Mouse (Mus musculus): ENCODE measurements around the gene Slc22a21. TPM values are rescaled to one million over a fixed set of nuclear protein-coding genes. Genes with fewer than 3 reads are reported as not detected.

The Slc22a21 gene
- 5.6 and 6.0 TPM in 2 replicates for polyA plus RNA-seq (2015; fragmentation: Nextera tagmentation; extraction: Ambion mirVana)

- ATAC-seq (replicated peaks; ENCODE audit: low FRiP score, low read depth), result peak; percentile 97
- TF ChIP-seq CTCF (IDR thresholded peaks at IDR 0.05; ENCODE audit: low read depth), result no peak
- Histone ChIP-seq H3K4me3 (replicated peaks; ENCODE audit: low read depth, low read length) (peak within 1 kb of the TSS; percentile 60), H3K4me1 (replicated peaks; ENCODE audit: insufficient read depth, low read length) (no peaks in the 10 kb centered on the region), H3K36me3 (ENCODE audit: insufficient read depth, low read length) (no peaks in the 10 kb centered on the region), H3K9ac (ENCODE audit: low read depth, low read length) (peak within 1 kb of the TSS; percentile 74), H3K9me3 (replicated peaks; ENCODE audit: low read length) (no peaks in the 10 kb centered on the region), H3K4me2 (ENCODE audit: low read length) (peak within 1 kb of the TSS; percentile 93), H3K27me3 (ENCODE audit: insufficient read depth, low read length) (no peaks in the 10 kb centered on the region), H3K27ac (peak within 1 kb of the TSS; percentile 69)
- DNase-seq (ENCODE audit: low spot score), result peak; percentile 94
- WGBS, result 2% methylated on average over 73 of the region's 73 CpGs
Observed at GRCm38 (mm10) chr11:53979788-53980621, at the start of gene Slc22a21. Gene Slc22a21 (minus strand): TSS chr11:53980332.

GRCm38 (mm10) chr11:54028997-54029396 lies 48.9 kb upstream of the Slc22a21 start:
- TF ChIP-seq CTCF (IDR thresholded peaks at IDR 0.05; ENCODE audit: low read depth), result no peak
- H3K4me1 ChIP-seq (replicated peaks; ENCODE audit: insufficient read depth, low read length), result peaks cover 10% of the 10 kb centered on the region; the same call in 1 of the 2 replicates
- H3K9me3 ChIP-seq (replicated peaks; ENCODE audit: low read length), result no peaks in the 10 kb centered on the region
- no peaks in the 10 kb centered on the region for H3K36me3 ChIP-seq (ENCODE audit: insufficient read depth, low read length)
- no peak for ATAC-seq (replicated peaks; ENCODE audit: low FRiP score, low read depth)
- H3K4me3 ChIP-seq (replicated peaks; ENCODE audit: low read depth, low read length), result no peak overlapping the region; the same call in 1 of the 2 replicates
- peak overlapping the region; percentile 59; the same call in 1 of the 2 replicates for H3K9ac ChIP-seq (ENCODE audit: low read depth, low read length)
- H3K27ac ChIP-seq, result no peak overlapping the region; the same call in 1 of the 2 replicates
- peak overlapping the region; percentile 89 for H3K4me2 ChIP-seq (ENCODE audit: low read length)
- no peak for DNase-seq (ENCODE audit: low spot score)
- 0 out of 2 replicates have a peak, but pooled peaks cover 4% of the 10 kb centered on the region for H3K27me3 ChIP-seq (ENCODE audit: insufficient read depth, low read length)
- WGBS, result 82% methylated on average over 4 of the region's 4 CpGs

- peaks cover 10% of the 10 kb centered on the region; the same call in 1 of the 2 replicates for H3K4me1 ChIP-seq (replicated peaks; ENCODE audit: insufficient read depth, low read length)
- peak within 1 kb of the TSS; percentile 42 for H3K4me3 ChIP-seq (replicated peaks; ENCODE audit: low read depth, low read length)
- DNase-seq (ENCODE audit: low spot score) (peak; percentile 86), ATAC-seq (replicated peaks; ENCODE audit: low FRiP score, low read depth) (peak; percentile 85)
- peak; percentile 46 for TF ChIP-seq CTCF (IDR thresholded peaks at IDR 0.05; ENCODE audit: low read depth)
- no peak within 1 kb of the TSS; the same call in 1 of the 2 replicates for H3K27ac ChIP-seq
- WGBS, result 1% methylated on average over 59 of the region's 61 CpGs
- H3K4me2 ChIP-seq (ENCODE audit: low read length), result peak within 1 kb of the TSS; percentile 89
- H3K27me3 ChIP-seq (ENCODE audit: insufficient read depth, low read length), result 0 out of 2 replicates have a peak, but pooled peaks cover 4% of the 10 kb centered on the region
- H3K36me3 ChIP-seq (ENCODE audit: insufficient read depth, low read length), result no peaks in the 10 kb centered on the region
- H3K9ac ChIP-seq (ENCODE audit: low read depth, low read length), result peak within 1 kb of the TSS; percentile 59
- no peaks in the 10 kb centered on the region for H3K9me3 ChIP-seq (replicated peaks; ENCODE audit: low read length)
Observed at GRCm38 (mm10) chr11:54028044-54028951, 48.2 kb upstream of the Slc22a21 start, which contains the start of gene Slc22a4. Gene Slc22a4 (minus strand): TSS chr11:54028090.

GRCm38 (mm10) chr11:54027131-54028043 lies 47.3 kb upstream of the Slc22a21 start:
- 15% methylated on average over 31 of the region's 31 CpGs for WGBS
- ATAC-seq (replicated peaks; ENCODE audit: low FRiP score, low read depth) (no peak), DNase-seq (ENCODE audit: low spot score) (no peak)
- H3K4me2 ChIP-seq (ENCODE audit: low read length), result peak overlapping the region; percentile 89
- 0 out of 2 replicates have a peak, but pooled peaks cover 4% of the 10 kb centered on the region for H3K27me3 ChIP-seq (ENCODE audit: insufficient read depth, low read length)
- TF ChIP-seq CTCF (IDR thresholded peaks at IDR 0.05; ENCODE audit: low read depth), result no peak
- no peaks in the 10 kb centered on the region for H3K9me3 ChIP-seq (replicated peaks; ENCODE audit: low read length)
- no peak overlapping the region for H3K27ac ChIP-seq
- H3K36me3 ChIP-seq (ENCODE audit: insufficient read depth, low read length), result no peaks in the 10 kb centered on the region
- peaks cover 10% of the 10 kb centered on the region; the same call in 1 of the 2 replicates for H3K4me1 ChIP-seq (replicated peaks; ENCODE audit: insufficient read depth, low read length)
- peak overlapping the region; percentile 59 for H3K9ac ChIP-seq (ENCODE audit: low read depth, low read length)
- H3K4me3 ChIP-seq (replicated peaks; ENCODE audit: low read depth, low read length), result peak overlapping the region; percentile 42

- Histone ChIP-seq H3K36me3 (ENCODE audit: insufficient read depth, low read length) (no peaks in the 10 kb centered on the region), H3K27me3 (ENCODE audit: insufficient read depth, low read length) (0 out of 2 replicates have a peak, but pooled peaks cover 4% of the 10 kb centered on the region), H3K4me3 (replicated peaks; ENCODE audit: low read depth, low read length) (no peak overlapping the region), H3K4me1 (replicated peaks; ENCODE audit: insufficient read depth, low read length) (peaks cover 10% of the 10 kb centered on the region; the same call in 1 of the 2 replicates), H3K9me3 (replicated peaks; ENCODE audit: low read length) (no peaks in the 10 kb centered on the region), H3K27ac (no peak overlapping the region), H3K4me2 (ENCODE audit: low read length) (no peak overlapping the region), H3K9ac (ENCODE audit: low read depth, low read length) (no peak overlapping the region)
- 86% methylated on average over 1 of the region's 1 CpGs for WGBS
- DNase-seq (ENCODE audit: low spot score), result no peak
- TF ChIP-seq CTCF (IDR thresholded peaks at IDR 0.05; ENCODE audit: low read depth), result no peak
- ATAC-seq (replicated peaks; ENCODE audit: low FRiP score, low read depth), result no peak
Observed at GRCm38 (mm10) chr11:54026491-54027041, 46.4 kb upstream of the Slc22a21 start.

Data from kidney, postnatal 0 days (tissue).